Mouse (Mus musculus): ENCODE data around the gene Stxbp1.

The Stxbp1 gene

GRCm38 (mm10) chr2:32788581-32788980 lies 58.5 kb downstream of the Stxbp1 start:
- DNase-seq (ENCODE audit: low spot score): no peak

- DNase-seq (ENCODE audit: low spot score): peak; percentile 55
Measured at GRCm38 (mm10) chr2:32787176-32787575, 59.9 kb downstream of the Stxbp1 start.

GRCm38 (mm10) chr2:32784048-32784681 lies 62.9 kb downstream of the Stxbp1 start, which contains the start of gene Cfap157:
Cfap157 (minus strand) TSS chr2:32784428.
- peak; percentile 25 for DNase-seq (ENCODE audit: low spot score)

DNA sequence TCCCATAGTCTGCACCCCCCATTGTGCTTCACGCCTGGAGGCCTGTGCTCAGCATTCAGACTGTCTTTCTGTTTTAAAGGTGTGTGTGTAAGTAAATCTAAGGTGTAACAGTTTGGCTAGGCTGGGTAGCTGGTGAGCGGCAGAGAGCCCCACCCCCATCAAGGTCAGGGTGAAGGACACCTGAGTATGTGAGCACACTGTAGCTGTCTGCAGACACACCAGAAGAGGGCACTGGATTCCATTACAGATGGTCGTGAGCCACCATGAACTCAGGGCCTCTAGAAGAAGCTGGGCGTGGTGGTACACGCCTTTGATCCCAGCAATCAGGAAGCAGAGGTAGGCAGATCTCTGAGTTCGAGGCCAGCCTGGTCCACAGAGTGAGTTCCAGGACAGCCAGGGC lies 65.3 kb downstream of the Stxbp1 start:
- no peak for DNase-seq (ENCODE audit: low spot score)

- no peak for DNase-seq (ENCODE audit: low spot score)
Measured at GRCm38 (mm10) chr2:32779714-32780113, 67.3 kb downstream of the Stxbp1 start.

DNA sequence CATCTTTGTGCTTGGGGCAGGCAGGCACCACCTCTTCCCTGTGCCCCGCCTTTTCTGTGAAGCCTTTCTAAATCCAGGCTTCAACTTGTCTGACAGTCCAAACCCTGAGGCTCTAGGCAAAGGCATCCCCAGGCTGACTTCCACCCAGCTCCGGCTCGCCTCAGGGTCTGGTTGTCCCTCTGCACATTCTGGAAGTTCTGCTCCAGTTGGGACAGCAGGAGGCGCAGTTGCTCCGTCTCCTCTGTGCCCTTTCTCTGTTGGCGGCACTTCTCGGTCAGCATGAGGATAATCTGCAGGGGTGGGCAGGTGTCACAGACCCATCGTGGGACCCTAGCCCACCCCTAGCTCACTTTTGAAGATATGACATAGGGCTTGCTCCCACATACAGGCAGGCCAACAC lies 67.9 kb downstream of the Stxbp1 start:
- DNase-seq (ENCODE audit: low spot score): peak; percentile 54

DNA sequence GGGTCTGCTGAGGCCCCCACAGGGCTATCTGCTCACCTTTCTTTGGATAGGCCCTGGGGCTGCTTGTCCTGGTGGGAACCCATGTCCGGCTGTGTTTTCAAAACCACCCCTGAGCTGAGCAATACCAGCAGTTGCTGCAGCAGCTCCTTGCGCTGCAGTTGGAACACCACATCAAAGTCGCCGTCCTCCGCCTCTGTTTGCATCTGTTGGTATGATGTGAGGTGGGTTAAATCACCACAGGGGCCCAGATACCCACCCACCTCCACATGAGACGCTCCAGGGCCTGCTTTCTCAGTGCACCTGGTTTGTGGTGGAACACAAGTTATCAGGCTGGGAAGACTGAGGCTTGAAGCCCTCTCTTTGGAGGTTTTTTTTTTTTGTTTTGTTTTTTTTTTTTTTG lies 69.0 kb downstream of the Stxbp1 start:
- no peak for DNase-seq (ENCODE audit: low spot score)

GRCm38 (mm10) chr2:32776192-32776591 lies 70.9 kb downstream of the Stxbp1 start:
- peak; percentile 59 for DNase-seq (ENCODE audit: low spot score)

DNA sequence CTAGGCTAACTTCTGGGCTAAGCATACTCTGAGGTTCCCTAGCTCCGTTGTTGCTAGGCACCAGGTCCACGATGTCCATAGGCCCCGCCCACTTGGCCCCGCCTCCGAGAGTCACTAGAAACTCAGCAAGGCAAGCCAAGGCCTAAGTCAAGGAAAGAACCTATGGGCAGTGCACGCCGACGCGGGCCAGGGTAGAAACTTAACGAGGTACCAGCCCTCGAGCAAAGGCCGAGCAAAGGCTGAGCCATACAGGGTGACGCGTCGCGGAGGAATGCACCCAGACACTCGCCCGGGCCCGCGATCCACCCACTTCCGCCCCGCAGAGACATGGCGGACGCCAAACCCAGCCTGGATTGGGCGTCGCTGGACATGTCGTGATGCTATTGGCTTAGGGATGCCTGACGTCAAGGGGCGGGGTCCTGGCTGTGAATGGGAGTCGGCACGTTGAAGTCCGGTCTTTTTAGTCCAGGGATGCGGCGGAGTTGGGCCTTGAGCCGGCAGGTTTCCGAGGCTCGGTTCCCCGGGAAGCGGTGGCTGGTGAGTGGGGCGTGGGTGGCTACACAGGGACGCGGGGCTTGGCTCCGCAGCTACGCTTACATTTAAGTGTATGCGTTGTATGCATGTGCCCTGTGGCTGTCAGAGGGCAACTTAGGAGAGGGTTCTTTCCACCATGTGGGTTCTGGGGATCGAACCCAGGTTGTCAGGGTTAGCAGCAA lies 71.5 kb downstream of the Stxbp1 start, which contains the start of the genes Ttc16 and Ptrh1:
Ttc16 (minus strand) TSS at position 275 of the 716 bp plus-strand sequence.
Ptrh1 (plus strand) TSS at position 428 of the 716 bp plus-strand sequence.
- peak; percentile 99 for DNase-seq (ENCODE audit: low spot score)

GRCm38 (mm10) chr2:32772626-32773279 lies 74.3 kb downstream of the Stxbp1 start:
- DNase-seq (ENCODE audit: low spot score): no peak

- no peak for DNase-seq (ENCODE audit: low spot score)
Measured at GRCm38 (mm10) chr2:32771886-32772285, 75.2 kb downstream of the Stxbp1 start.

GRCm38 (mm10) chr2:32769327-32770085 lies 77.5 kb downstream of the Stxbp1 start:
- DNase-seq (ENCODE audit: low spot score): peak; percentile 45

DNA sequence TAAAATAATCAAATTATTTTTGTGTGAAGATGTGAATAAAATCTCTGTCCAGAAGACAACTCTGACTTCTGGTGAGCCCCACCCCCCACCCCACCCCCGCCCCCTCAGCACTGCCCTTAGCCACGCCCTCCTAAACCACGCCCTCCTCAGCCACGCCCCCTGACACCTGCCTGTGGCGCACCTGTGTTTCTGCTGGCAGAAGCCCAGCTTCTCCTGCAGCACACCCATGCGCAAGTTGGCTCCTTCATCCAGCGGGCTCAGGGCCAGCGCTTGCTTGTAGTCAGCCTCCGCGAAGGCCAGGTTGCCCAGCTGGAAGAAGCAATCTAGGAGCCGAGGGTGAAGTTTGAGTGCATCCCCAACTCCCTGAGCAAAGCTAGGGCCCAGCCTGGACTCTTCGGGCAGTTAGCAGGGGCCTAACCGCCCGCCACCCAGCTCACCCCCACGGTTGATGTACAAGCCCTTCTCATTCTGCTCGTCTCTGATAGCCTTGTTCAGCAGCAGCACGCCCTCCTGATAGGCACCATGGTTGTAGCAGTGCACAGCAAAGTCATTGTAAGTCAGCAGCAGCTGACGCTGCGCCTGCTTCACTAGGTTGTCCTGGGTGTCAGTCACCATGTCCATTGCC lies 78.3 kb downstream of the Stxbp1 start:
- DNase-seq (ENCODE audit: low spot score): no peak

GRCm38 (mm10) chr2:32767241-32767640 lies 79.8 kb downstream of the Stxbp1 start:
- no peak for DNase-seq (ENCODE audit: low spot score)

GRCm38 (mm10) chr2:32763353-32763752 lies 83.7 kb downstream of the Stxbp1 start:
- DNase-seq (ENCODE audit: low spot score): no peak

- peak; percentile 51 for DNase-seq (ENCODE audit: low spot score)
Measured at GRCm38 (mm10) chr2:32761859-32762258, 85.2 kb downstream of the Stxbp1 start.

- no peak for DNase-seq (ENCODE audit: low spot score)
Measured at GRCm38 (mm10) chr2:32761361-32761760, 85.7 kb downstream of the Stxbp1 start.

DNA sequence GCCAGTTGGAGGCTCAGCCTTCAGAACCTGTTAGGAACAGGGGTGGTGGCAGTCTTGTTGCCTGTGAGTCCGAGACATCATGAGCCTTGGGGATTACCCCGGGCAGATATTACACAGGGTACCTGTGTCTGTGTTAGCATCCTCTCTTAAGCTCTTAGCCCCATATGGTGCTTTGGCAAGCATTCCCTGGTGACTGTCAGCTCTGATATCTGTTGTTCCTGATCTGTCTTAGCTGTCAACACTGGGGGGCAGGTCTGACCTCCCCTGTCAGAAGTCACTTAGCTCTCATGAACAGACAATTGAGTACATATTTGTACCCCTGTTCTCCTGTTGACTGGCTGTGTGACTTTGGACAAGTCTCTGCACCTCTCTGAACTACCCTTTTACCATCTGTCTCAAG lies 88.0 kb downstream of the Stxbp1 start:
- no peak for DNase-seq (ENCODE audit: low spot score)

DNA sequence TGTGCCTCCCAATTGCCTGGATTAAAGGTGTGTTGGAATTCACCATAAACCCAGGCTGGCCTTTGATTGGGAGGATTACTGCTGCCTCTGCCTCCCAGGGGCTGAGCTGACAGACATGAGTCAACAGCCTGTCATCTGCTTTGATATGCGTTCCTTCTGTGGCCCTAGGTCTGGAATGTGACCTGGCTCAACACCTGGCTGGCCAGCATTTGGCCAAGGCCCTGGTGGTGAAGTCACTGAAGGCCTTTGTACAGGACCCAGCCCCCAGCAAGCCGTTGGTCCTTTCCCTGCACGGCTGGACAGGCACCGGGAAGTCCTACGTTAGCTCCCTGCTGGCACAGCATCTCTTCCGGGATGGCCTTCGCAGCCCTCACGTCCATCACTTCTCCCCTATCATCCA lies 88.5 kb downstream of the Stxbp1 start:
- DNase-seq (ENCODE audit: low spot score): no peak

DNA sequence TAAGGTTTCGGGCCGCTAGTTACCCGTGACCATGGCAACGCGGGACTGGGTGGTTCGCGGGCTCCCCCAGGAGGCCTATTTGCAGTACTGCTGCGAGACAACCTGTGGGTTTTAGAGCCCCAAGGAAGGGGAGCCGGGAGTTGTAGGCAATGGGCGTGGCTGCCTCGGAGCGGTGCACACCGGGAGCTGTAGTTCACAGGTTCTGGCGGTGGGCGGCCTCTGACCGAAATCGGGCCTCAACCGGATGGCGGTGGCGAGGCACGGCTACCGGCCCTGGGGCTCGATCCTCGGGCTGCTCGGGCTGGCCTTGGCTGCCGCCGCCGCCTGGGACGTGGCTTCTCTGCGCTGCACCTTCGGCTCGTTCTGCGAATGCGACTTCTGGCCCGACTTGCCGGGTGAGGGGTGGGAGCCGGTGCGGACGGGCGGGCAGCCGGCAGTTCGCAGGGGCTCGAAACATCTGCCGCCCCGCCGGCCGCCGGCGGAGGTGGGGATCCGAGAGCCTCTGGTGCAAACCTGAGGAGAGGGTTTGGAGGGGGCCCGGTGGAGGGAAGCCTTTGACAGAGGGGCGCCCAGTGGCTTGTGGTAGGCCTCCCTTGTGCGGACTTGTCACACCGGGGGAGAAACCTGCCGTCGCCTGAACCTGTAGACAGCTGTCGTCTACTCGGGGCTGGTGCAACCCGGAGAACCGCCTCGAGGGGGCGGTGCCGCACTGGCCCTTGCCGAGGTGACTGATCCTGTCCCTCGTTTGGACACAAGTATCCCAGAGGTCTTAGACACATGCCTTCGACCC lies 89.8 kb downstream of the Stxbp1 start, which contains the start of gene Tor2a:
Tor2a (plus strand) TSS at position 179 of the 790 bp plus-strand sequence.
- DNase-seq (ENCODE audit: low spot score): peak; percentile 99

DNA sequence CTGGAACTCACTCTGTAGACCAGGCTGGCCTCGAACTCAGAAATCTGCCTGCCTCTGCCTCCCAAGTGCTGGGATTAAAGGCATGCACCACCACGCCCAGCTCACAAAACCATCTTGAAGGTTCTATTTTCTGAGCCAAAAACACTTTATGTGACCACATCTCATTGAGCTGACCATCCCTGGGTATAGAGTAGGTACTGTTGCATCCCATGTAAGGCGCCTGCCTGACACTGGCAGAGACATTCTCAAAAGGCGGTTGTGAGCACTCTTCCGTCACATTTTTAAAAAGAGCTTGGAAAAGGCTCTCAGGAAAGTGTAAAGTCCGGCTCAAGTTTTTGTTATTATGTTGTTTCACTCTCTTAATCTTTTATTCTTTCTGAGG lies 90.4 kb downstream of the Stxbp1 start:
- DNase-seq (ENCODE audit: low spot score): no peak

All from adipocyte (in vitro differentiated cells).